Mouse (Mus musculus) MEL-GATA-1-ER (cell line): Measurements from ENCODE around the gene Crybb2.
"Not testable (repeated sequence)": the region's sequence is repeated elsewhere in the genome, so short reads cannot be mapped to it uniquely, and the experiment has no call there.

Experiments used
- DNase-seq: peaks from one replicate; pipeline ENCODE4 v3.0.0-alpha.2; 2012; ENCODE audit warnings: low read depth; ENCODE audit errors: extremely low read depth

Crybb2 gene

GRCm38 (mm10) chr5:113070017-113070416, at the start of gene Crybb2:
Gene Crybb2, minus strand, starts transcription at chr5:113070117.
- DNase-seq, result no peak

GRCm38 (mm10) chr5:113119291-113119690, 49.4 kb upstream of the Crybb2 start:
- no peak for DNase-seq

- no peak for DNase-seq
These were observed 48.8 kb upstream of the Crybb2 start for GRCm38 (mm10) chr5:113118695-113119094.

- no peak for DNase-seq
These were observed 47.4 kb upstream of the Crybb2 start for GRCm38 (mm10) chr5:113117361-113117760.

GRCm38 (mm10) chr5:113115896-113116295, 46.0 kb upstream of the Crybb2 start:
- no peak for DNase-seq

- no peak for DNase-seq
These were observed 44.6 kb upstream of the Crybb2 start for GRCm38 (mm10) chr5:113114264-113115225.

GRCm38 (mm10) chr5:113113120-113113519, 43.2 kb upstream of the Crybb2 start:
- DNase-seq, result no peak

- DNase-seq, result no peak
These were observed 41.4 kb upstream of the Crybb2 start for GRCm38 (mm10) chr5:113111336-113111735.

- no peak for DNase-seq
These were observed 41.0 kb upstream of the Crybb2 start for GRCm38 (mm10) chr5:113110929-113111328.

GRCm38 (mm10) chr5:113109651-113110050, 39.7 kb upstream of the Crybb2 start:
- DNase-seq, result not testable (repeated sequence)

- DNase-seq, result no peak
These were observed 38.3 kb upstream of the Crybb2 start for GRCm38 (mm10) chr5:113108165-113108764.

GRCm38 (mm10) chr5:113107709-113108108, 37.8 kb upstream of the Crybb2 start:
- DNase-seq, result no peak

- no peak for DNase-seq
These were observed 36.7 kb upstream of the Crybb2 start for GRCm38 (mm10) chr5:113106594-113106993.

GRCm38 (mm10) chr5:113105481-113105880, 35.6 kb upstream of the Crybb2 start:
- no peak for DNase-seq

GRCm38 (mm10) chr5:113105035-113105434, 35.1 kb upstream of the Crybb2 start:
- no peak for DNase-seq

- DNase-seq, result no peak
These were observed 32.5 kb upstream of the Crybb2 start for GRCm38 (mm10) chr5:113102455-113102854.

GRCm38 (mm10) chr5:113101457-113101856, 31.5 kb upstream of the Crybb2 start:
- DNase-seq, result no peak

- no peak for DNase-seq
These were observed 30.5 kb upstream of the Crybb2 start for GRCm38 (mm10) chr5:113100422-113100821.

- DNase-seq, result no peak
These were observed 29.6 kb upstream of the Crybb2 start for GRCm38 (mm10) chr5:113099546-113099945.

GRCm38 (mm10) chr5:113097551-113097950, 27.6 kb upstream of the Crybb2 start:
- no peak for DNase-seq

- DNase-seq, result no peak
These were observed 25.5 kb upstream of the Crybb2 start for GRCm38 (mm10) chr5:113095456-113095855.

GRCm38 (mm10) chr5:113092406-113092805, 22.5 kb upstream of the Crybb2 start:
- DNase-seq, result no peak

GRCm38 (mm10) chr5:113091162-113091561, 21.2 kb upstream of the Crybb2 start:
- no peak for DNase-seq
